Mouse (Mus musculus) heart, postnatal 14 days (tissue): ENCODE measurements around the gene Gm21773. TPM values are rescaled to one million over a fixed set of nuclear protein-coding genes. Genes with fewer than 3 reads are reported as not detected.
"Not testable (repeated sequence)": the region's sequence is repeated elsewhere in the genome, so short reads cannot be mapped to it uniquely, and the experiment has no call there.

Source experiments
- DNase-seq, 2 experiments: peaks; one replicate each; pipeline ENCODE4 v3.0.0; 2021 to 2022
- intact Hi-C: fragments of 180-260 bp; cut with DNase I; formaldehyde crosslinking; loops from one replicate; pipeline ENCODE4 v1.15.1; 2025
- long read RNA-seq, 2 experiments: library from polyadenylated mRNA; stranded (forward); transcript quantifications; one replicate each; pipeline ENCODE4 v2.0.0; 2021
- total RNA-seq, 2 experiments: library from RNA; stranded (reverse); gene quantifications; 2 replicates each; pipeline ENCODE4 v1.2.3; 2021

Gene Gm21773
- not detected for total RNA-seq
- long read RNA-seq, experiment 1, result 0 reads
- long read RNA-seq, experiment 2, result 0 reads

GRCm38 (mm10) chrY:25309260-25309659, at the start of gene Gm21773:
Gene Gm21773, minus strand, starts transcription at chrY:25309360.
- DNase-seq, intact Hi-C loops: not testable (repeated sequence)
